Comparison of ENCODE assay signal across 8 mouse cellular contexts in genomic region chr10:127286730-127287129, GRCm38 (mm10). TPM values are rescaled to one million over a fixed set of nuclear protein-coding genes. Genes with fewer than 3 reads are reported as not detected.
A peak's percentile ranks its signal among the peaks of the same experiment; 100 is the strongest.
DNase-seq lines count a peak whose midpoint lies in the region; ATAC-seq lines count a peak whose summit lies in the region.

No protein-coding gene starts in this region.

- H3K27ac ChIP-seq in intestine, embryonic 14.5 days (ENCODE audit: low read depth): no peak overlapping the region
- H3K27ac ChIP-seq in midbrain, embryonic 15.5 days: 0 out of 2 replicates have a peak overlapping the region, but pooled peaks have one; percentile 91

- H3K4me2 ChIP-seq in intestine, embryonic 14.5 days (ENCODE audit: low read length): peak overlapping the region; percentile 91
- peak overlapping the region; percentile 87 for H3K4me2 ChIP-seq in midbrain, embryonic 15.5 days

- no peak overlapping the region for H3K9ac ChIP-seq in intestine, embryonic 14.5 days (ENCODE audit: low read length)
- H3K9ac ChIP-seq in midbrain, embryonic 15.5 days: peak overlapping the region; percentile 63

- no peaks in the 10 kb centered on the region for H3K9me3 ChIP-seq in intestine, embryonic 14.5 days (ENCODE audit: control insufficient read depth, low read length)
- H3K9me3 ChIP-seq in midbrain, embryonic 15.5 days: no peaks in the 10 kb centered on the region

- 54% methylated on average over 7 of the region's 7 CpGs for WGBS in intestine, embryonic 14.5 days
- WGBS in midbrain, embryonic 15.5 days: 41% methylated on average over 7 of the region's 7 CpGs

- peak overlapping the region; percentile 78; the same call in 1 of the 2 replicates for H3K4me3 ChIP-seq in intestine, embryonic 14.5 days (ENCODE audit: low read depth, low read length)
- peak overlapping the region; percentile 56 for H3K4me3 ChIP-seq in midbrain, embryonic 15.5 days

- no peak for ATAC-seq in intestine, embryonic 14.5 days (replicated peaks; ENCODE audit: low FRiP score, low TSS enrichment, low read depth)
- ATAC-seq in midbrain, embryonic 15.5 days (replicated peaks): no peak

- no peaks in the 10 kb centered on the region for H3K27me3 ChIP-seq in intestine, embryonic 14.5 days (replicated peaks; ENCODE audit: control insufficient read depth, insufficient read depth, low read length)
- H3K27me3 ChIP-seq in midbrain, embryonic 15.5 days (replicated peaks): no peaks in the 10 kb centered on the region

- H3K36me3 ChIP-seq in intestine, embryonic 14.5 days (ENCODE audit: control insufficient read depth, insufficient read depth, low read length): peaks cover 54% of the 10 kb centered on the region
- H3K36me3 ChIP-seq in midbrain, embryonic 15.5 days (replicated peaks): peaks cover 20% of the 10 kb centered on the region

- DNase-seq in kidney, adult 11 months: peak; percentile 36
- no peak for DNase-seq in kidney, postnatal 10 days
- peak; percentile 36 for DNase-seq in embryo, embryonic 10.5 days (ENCODE audit: low spot score)
- no peak for DNase-seq in intestine, embryonic 14.5 days (ENCODE audit: low spot score)
- no peak for DNase-seq in layer of hippocampus, adult 9-10 months (ENCODE audit: low spot score)
- no peak for DNase-seq in urinary bladder, adult 2 months (ENCODE audit: low spot score)
- no peak for DNase-seq in heart, postnatal 4 days

- peaks cover 29% of the 10 kb centered on the region for H3K4me1 ChIP-seq in intestine, embryonic 14.5 days (replicated peaks; ENCODE audit: control insufficient read depth, insufficient read depth, low read length)
- peaks cover 57% of the 10 kb centered on the region for H3K4me1 ChIP-seq in midbrain, embryonic 15.5 days

RNA-seq across cellular contexts. Expression of gene Mbd6, which starts 2.1 kb away (rescaled TPM):
- polyA plus RNA-seq in intestine, embryonic 14.5 days (2014; fragmentation: Nextera tagmentation; extraction: Ambion mirVana): 19.2 and 20.6 TPM in 2 replicates
- polyA plus RNA-seq in midbrain, embryonic 15.5 days (2015; fragmentation: Nextera tagmentation; extraction: Ambion mirVana): 16.2 and 18.8 TPM in 2 replicates
- polyA plus RNA-seq in urinary bladder, adult 2 months (2012; rRNA removed): 19.8 and 42.1 TPM in 2 replicates
- total RNA-seq in heart, postnatal 4 days (2021): 10 to 100 TPM; 41.7 to 43.2 TPM

RNA-seq across cellular contexts. Expression of gene Dctn2, which starts 20.6 kb away (rescaled TPM):
- 157 and 166 TPM in 2 replicates for polyA plus RNA-seq in intestine, embryonic 14.5 days (2014; fragmentation: Nextera tagmentation; extraction: Ambion mirVana)
- polyA plus RNA-seq in midbrain, embryonic 15.5 days (2015; fragmentation: Nextera tagmentation; extraction: Ambion mirVana): 355 and 362 TPM in 2 replicates
- 173 and 201 TPM in 2 replicates for polyA plus RNA-seq in urinary bladder, adult 2 months (2012; rRNA removed)
- 100 to 1,000 TPM; 151 to 159 TPM for total RNA-seq in heart, postnatal 4 days (2021)

RNA-seq across cellular contexts. Expression of gene Kif5a, which starts 23.6 kb away (rescaled TPM):
- polyA plus RNA-seq in intestine, embryonic 14.5 days (2014; fragmentation: Nextera tagmentation; extraction: Ambion mirVana): 9.2 and 10.6 TPM in 2 replicates
- polyA plus RNA-seq in midbrain, embryonic 15.5 days (2015; fragmentation: Nextera tagmentation; extraction: Ambion mirVana): 99.0 and 103 TPM in 2 replicates
- polyA plus RNA-seq in urinary bladder, adult 2 months (2012; rRNA removed): 5.9 and 6.6 TPM in 2 replicates
- total RNA-seq in heart, postnatal 4 days (2021): 1 to 10 TPM in 1 of 2 experiments, under 1 TPM in 1; 0.70 to 1.2 TPM

RNA-seq across cellular contexts. Expression of gene Mars, which starts 24.9 kb away (rescaled TPM):
- polyA plus RNA-seq in intestine, embryonic 14.5 days (2014; fragmentation: Nextera tagmentation; extraction: Ambion mirVana): 123 and 124 TPM in 2 replicates
- 121 and 123 TPM in 2 replicates for polyA plus RNA-seq in midbrain, embryonic 15.5 days (2015; fragmentation: Nextera tagmentation; extraction: Ambion mirVana)
- 44.7 and 47.7 TPM in 2 replicates for polyA plus RNA-seq in urinary bladder, adult 2 months (2012; rRNA removed)
- total RNA-seq in heart, postnatal 4 days (2021): 10 to 100 TPM; 49.6 to 50.1 TPM

RNA-seq across cellular contexts. Expression of gene Arhgap9, which starts 35.0 kb away (rescaled TPM):
- 4.2 and 4.4 TPM in 2 replicates for polyA plus RNA-seq in intestine, embryonic 14.5 days (2014; fragmentation: Nextera tagmentation; extraction: Ambion mirVana)
- polyA plus RNA-seq in midbrain, embryonic 15.5 days (2015; fragmentation: Nextera tagmentation; extraction: Ambion mirVana): 0.87 and 0.99 TPM in 2 replicates
- 6.7 and 8.4 TPM in 2 replicates for polyA plus RNA-seq in urinary bladder, adult 2 months (2012; rRNA removed)
- total RNA-seq in heart, postnatal 4 days (2021): 1 to 10 TPM; 2.0 to 2.9 TPM

Comparison
In these comparisons a context has a peak if more than half of its experiments do, and no peak if none do; other contexts are left out.
1. DNase-seq: peak in kidney, adult 11 months (single experiment) and embryo, embryonic 10.5 days (single experiment); none in kidney, postnatal 10 days (single experiment), intestine, embryonic 14.5 days (single experiment), layer of hippocampus, adult 9-10 months (single experiment), urinary bladder, adult 2 months (single experiment) and heart, postnatal 4 days (single experiment).